Mouse (Mus musculus): ENCODE results near the gene Timm8a2.

DNA sequence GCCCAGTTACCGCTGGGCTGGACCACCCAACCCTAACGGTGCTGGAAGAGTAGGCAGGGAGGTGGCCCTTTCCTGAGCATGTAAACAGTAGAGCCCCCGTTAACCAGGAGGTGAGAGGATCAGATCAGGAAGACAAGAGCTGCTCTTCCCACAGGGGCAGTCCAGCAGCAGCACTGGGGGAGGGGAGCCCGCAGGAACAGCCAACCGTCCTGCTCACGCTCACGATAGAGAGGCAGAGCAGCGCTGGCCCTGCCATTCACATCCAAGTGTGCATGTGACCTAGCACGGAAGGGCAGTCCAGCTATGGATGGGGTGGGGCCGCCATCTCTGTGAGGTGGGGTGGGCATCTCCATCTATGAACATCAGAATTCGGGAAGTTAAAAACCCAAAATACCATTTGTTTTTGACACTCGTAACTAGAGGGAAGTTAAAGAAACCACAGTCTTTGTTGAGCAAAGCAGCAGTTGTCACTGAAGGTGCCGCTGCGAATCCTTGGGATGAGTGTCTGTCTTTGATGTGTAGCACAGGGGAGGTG is 21.0 kb upstream of the Timm8a2 start:
- TF ChIP-seq CTCF (IDR thresholded peaks at IDR 0.05; ENCODE audit: low read depth, low read length) = no peak
- no peak for TF ChIP-seq GATA2 (IDR thresholded peaks at IDR 0.05; ENCODE audit: borderline replicate concordance, low read depth, low read length)

All from G1E (cell line).